Mouse (Mus musculus): ENCODE measurements at regions not wholly inside any gene's neighbourhood (a gene's known extent, or its start where the extent isn't known, plus 50 kb on each side); places are given as distances from the start of the nearest gene placed in this dataset.

GRCm38 (mm10) chr17:87501687-87502387, 55.1 kb upstream of the Calm2 start:
- TF ChIP-seq GATA1 (IDR thresholded peaks at IDR 0.05; ENCODE audit: borderline replicate concordance, low read length), result no peak
- no peak for TF ChIP-seq FLI1 (IDR thresholded peaks at IDR 0.05; ENCODE audit: low read length)
